Mouse (Mus musculus) testis, postnatal 10 days (tissue): ENCODE results near the gene Sec24b.

ENCODE experiments used
- DNase-seq: peaks from one replicate; pipeline ENCODE4 v3.0.0; 2021; ENCODE audit warnings: low spot score

Sec24b gene

DNA sequence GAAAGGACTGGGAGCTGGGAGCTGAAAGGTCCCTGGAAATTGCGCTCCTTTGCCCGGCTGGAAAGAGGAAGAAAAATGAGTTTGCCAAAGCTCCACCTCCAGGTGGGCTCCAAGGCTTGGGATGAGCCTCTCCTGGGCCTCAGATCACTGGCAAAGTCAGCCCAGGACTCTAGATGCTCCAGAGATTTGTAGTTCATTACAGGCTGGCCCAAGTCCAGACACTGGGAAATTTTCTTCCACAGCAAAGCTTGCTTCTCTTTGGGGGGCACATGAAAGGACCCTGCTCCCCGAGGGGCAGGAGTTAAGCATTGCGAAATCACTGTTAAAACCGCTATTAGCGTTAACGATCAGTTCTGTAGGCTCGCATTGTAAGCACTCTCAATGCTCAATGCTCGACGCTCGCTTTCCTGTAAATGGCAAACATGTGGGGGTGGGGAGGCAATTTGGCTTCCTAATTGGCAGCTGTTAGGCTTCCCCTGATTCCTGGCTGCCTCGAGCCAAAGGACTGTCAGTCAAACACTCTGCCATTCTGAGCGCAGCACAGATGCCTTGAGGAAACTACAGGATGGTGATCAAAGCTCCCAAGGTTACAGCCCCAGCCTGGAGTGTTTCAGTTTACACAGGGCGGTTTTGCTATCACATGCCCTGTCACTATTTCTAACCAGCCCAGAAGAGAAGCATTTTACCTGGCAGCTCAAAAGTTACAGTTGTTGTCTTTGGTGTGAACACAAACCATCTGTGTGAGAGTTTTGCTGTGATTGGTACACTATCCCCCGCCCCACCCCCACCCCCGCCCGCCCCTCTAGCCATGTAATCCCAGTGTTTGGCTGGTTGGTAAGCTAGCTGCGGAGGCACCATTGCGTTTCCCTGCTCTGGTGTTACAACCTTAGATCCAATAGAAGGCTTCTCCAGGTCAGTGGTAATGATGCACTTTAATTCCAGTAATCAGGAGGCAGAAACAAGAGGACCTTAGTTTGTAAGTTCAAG is 90.5 kb downstream of the Sec24b start:
- no peak for DNase-seq

DNA sequence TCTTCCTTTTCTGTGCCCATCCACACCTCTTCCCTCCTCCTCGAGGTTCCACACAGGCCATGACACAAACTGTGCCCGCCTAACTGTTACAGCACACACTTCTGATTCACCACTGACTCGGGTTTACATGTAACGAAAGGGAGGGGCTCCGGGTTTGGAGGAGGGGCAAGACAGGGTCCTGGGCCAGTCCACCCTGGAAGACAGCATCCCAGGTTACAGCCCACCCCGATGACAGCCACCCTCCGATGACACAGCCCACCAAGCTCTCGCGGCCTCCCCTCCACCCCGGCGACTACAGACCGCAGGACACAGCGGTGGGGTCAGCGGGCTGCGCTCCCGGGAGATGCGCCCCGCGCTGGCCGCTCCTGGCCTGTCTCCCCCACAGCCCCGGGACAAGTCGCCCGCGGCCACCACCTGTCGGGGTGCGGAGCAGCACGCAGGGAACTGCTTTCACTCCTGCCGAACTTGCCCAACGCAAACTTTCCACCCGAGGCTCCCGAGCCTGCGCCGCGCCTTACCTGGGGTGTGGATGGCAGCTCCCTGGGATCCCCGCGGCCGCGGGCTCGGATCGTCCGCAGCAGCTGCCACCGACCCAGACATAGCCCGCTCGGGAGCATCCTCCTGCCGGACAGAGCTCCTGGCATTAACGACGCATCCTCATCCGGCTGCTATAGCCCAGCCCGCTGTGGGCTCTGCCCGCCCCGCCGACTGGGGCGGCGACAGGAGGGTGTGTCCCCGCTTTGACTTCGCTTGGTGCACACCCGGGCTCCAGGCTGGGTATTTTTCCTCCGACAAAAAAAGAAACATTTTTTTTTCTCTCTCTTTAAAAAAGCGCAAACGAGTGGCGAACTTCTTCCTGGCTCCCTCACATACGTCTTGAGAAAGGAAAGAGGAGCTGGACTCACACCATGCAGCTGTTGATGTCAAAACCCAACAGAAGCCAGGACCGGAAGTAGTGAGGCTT is 91.6 kb downstream of the Sec24b start, which contains the start of gene Mcub:
Gene Mcub, minus strand, starts transcription at position 775 of the 964 bp plus-strand sequence.
- DNase-seq, result peak; percentile 48

DNA sequence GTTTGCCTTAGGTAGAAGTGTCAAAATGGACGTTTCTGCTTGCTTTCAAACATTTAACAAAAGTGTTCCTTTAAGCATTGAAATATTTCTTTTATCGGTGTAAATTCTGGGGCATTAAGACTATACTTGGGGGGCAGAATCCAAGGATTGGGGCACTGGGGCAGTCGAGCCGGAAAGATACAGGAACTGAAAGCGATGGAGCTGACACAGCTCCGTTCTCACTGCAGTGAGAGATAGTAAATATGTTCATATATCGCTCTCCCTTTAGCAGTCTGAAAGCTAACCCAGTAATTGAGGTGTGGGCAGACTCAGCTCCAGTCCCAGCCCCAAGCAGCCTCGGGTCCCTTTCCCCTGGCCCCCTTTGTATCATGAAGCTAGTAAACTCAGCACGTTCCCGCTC is 92.3 kb downstream of the Sec24b start:
- no peak for DNase-seq

DNA sequence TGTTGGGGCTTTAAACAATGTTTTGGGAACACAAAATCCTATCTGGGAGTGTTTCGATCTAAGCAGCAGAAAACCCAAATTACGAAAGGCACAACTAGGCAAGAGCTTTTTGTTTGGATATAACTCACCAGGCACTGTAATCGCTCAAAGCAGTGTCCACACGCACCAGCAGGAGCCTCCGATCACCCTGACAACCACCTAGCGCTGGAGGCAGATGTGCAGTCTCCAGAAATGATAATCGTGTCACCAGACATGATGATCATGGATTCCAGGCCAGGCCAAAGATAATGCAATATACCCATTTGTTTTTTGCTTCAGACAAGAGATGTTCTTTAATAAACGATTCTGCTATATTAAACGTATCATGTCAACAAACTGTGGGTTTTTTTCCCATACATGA is 93.5 kb downstream of the Sec24b start:
- DNase-seq, result no peak

DNA sequence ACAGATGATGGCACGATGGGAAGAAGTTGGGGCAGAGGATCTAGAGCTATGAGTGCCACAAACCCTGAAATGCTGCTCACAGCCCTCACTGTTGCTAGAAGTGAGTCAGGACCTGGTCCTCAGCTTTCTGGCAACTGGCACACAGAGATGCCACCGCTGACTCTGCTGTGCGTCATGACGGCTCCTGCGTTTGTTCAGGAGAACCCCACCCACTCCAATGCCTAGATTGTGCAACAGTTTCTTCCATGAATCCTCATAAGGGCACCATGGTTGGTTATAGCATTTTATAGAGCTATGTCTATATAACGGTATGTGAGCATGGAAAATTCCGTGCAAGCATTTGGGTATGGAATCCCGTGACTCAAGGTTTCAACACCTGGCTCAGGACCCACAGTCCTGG is 96.7 kb downstream of the Sec24b start:
- DNase-seq, result no peak

DNA sequence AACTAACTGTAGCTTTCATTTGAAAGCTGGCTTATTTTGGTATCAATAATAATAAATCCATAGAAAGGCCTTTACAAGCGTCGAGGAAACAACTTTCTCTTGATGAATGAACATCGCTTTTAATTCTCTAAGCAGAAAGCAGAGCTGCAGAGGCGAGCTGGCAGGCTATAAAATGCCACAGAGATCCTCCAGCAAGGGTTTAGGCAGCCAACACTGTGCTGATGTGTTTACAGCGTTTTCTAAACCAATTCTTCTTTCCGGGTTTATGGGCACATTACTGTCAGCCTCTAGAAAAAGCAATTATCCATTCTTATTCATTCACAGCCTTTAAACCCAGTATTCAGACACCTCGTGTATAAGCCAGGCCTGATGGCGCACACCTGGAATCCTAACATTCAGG is 98.8 kb downstream of the Sec24b start:
- DNase-seq, result no peak

GRCm38 (mm10) chr3:129953296-129953695 is 108.1 kb downstream of the Sec24b start:
- no peak for DNase-seq

DNA sequence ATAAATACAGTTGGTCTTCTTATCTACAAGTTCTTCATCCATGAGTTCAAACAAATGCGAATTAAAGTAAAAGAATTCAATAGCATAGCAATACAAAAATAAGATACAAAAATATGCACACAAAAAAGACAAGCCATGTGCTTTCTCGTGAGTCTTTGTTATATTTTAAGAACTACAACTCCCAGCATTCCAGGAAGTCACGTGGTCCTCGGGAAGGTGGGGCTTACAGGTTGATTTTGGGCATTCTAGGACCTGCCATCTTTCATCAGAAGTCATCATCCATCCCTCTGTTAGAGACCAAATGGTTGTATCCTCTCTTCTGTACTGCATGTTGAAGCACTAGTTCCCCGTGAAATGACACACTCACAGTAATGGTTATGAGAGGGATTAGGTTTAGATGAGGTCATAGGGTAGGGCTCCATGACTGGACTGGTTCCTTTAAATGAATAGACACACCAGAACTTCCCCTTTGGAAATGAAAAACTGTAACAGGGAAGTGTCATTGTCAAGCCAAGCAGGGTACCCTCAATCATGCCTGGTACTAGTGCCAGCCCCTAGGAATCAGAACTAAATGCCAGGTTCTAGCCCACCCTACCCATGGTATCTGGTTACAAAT is 112.1 kb downstream of the Sec24b start:
- no peak for DNase-seq

DNA sequence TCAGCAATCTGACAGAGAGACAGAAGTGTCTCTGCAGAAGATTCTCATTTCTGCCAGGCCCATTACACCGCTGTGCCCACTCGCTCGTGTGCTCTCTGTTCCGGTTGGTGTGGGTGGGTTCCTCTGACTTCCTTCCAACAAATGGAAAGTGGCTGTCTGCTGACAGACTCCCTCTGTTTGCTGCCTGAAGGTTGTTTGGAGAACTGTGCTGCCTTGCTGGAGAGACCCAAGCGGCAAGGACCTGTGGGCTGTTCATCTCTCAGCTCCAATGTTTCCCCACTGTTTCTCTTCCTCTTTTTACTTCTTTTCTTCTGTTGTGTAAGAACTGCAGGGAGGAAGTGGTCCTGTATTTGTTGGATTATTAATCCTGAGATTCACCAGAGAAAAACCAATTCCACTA is 113.0 kb downstream of the Sec24b start:
- DNase-seq, result no peak

DNA sequence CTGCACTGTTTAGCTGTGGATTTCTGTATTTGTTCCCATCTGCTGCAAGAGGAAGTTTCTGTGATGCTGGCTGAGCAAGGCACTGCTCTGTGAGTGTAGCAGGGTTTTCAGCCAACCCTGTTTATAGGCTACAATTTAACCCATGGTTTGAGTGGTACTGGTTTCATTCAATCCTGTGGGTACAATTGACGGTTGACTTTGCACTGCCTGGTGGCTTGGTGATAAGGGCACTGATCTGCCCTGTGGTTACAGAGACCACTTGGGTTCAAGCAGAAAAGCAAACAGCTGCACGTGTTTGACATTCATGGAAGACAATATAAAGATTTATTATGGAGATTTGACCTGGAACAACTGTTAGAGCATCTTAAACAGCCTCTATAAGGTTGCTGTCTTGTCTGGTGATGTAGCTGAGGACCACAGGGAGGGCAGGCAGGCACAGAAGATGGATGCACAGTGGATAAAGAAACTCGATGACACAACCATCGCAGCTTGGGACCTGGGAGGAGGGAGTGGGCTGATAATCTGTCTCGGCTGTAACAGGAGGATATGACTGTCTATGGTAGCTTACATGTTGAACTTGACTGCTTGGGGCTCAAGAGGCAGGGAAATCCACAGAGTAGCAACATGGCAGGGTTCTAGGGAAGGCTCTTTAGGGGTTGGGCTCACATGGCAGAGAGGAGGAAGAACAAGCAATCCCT is 115.0 kb downstream of the Sec24b start:
- no peak for DNase-seq

GRCm38 (mm10) chr3:129943813-129944212 is 117.5 kb downstream of the Sec24b start:
- no peak for DNase-seq

GRCm38 (mm10) chr3:129941291-129941690 is 120.1 kb downstream of the Sec24b start:
- DNase-seq, result no peak

- DNase-seq, result no peak
Measured at GRCm38 (mm10) chr3:129940780-129941179, 120.6 kb downstream of the Sec24b start.

- no peak for DNase-seq
Measured at GRCm38 (mm10) chr3:129939058-129939457, 122.3 kb downstream of the Sec24b start.

DNA sequence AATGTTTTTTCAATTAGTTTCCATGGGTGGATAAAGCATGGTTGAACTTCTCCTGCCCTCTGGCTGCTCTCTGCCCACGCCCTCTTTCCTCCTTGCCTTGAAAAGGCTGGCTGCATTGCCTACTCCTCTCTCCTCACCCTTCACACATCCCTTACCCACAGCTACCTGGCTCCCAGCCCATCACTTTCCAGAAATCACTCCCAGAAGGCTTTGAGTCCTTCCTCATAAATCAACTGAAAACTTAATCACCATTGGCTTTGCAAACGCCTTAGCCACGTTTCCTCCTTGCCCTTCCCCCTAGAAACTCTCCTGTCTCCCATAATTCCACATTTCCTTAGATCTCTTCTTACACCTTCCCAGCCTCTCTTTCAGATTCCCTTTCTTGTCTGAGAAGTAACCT is 123.5 kb downstream of the Sec24b start:
- DNase-seq, result no peak

DNA sequence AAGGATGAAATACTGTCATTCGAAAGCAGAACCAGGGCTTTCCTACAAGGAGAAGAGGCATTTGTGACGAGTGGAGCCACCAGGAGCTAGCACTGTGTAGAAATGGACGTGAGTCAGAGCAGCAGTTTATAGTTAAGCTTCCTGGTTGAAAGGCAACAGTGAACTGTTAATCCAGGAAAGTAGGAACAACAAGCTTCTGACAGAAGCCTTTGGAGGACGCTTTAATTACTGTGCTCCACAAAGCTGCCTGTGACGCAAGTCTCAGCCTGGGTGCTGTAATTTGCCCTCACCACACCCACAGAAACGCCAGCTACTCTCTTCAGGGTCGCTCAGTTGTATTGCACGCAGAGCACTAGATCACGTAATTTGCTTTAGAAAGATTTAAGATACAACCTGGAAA is 124.8 kb downstream of the Sec24b start:
- DNase-seq, result no peak
